In genomic region chr5:35142910-35143309, GRCm38 (mm10) we compare ENCODE assay signal across 24 mouse cellular contexts. TPM values are rescaled to one million over a fixed set of nuclear protein-coding genes. Genes with fewer than 3 reads are reported as not detected.
A peak's percentile ranks its signal among the peaks of the same experiment; 100 is the strongest.
DNase-seq lines count a peak whose midpoint lies in the region; ATAC-seq and TF ChIP-seq lines count a peak whose summit lies in the region.
"Had no signal": no experiment of that assay in that cellular context is flagged by ENCODE, and none has a peak within 500 bp of the region (broad histone marks: within the 10 kb centered on the region; RNA-seq: fewer than 3 reads in every experiment).

No protein-coding gene starts in this region.

- H3K4me2 ChIP-seq in midbrain, embryonic 15.5 days, result no peak overlapping the region
- no peak overlapping the region for H3K4me2 ChIP-seq in lung, postnatal 0 days (replicated peaks; ENCODE audit: low read depth, low read length)
- H3K4me2 ChIP-seq: heart, embryonic 13.5 days; hindbrain, embryonic 14.5 days had no signal

- H3K27ac ChIP-seq in midbrain, embryonic 10.5 days (replicated peaks), result peak overlapping the region; percentile 49
- no peak overlapping the region for H3K27ac ChIP-seq in midbrain, embryonic 15.5 days
- H3K27ac ChIP-seq in olfactory bulb, adult 2 months (ENCODE audit: insufficient read depth, low read depth, low read length), result peak overlapping the region; percentile 23; the same call in 1 of the 2 replicates
- no peak overlapping the region for H3K27ac ChIP-seq in lung, postnatal 0 days (ENCODE audit: low read length)
- H3K27ac ChIP-seq: forebrain, embryonic 10.5 days; gastrocnemius, adult 2 months; heart, adult 2 months; heart, embryonic 10.5 days; heart, embryonic 13.5 days; hindbrain, embryonic 14.5 days; hindbrain, postnatal 0 days had no signal

- no peak for ATAC-seq in midbrain, embryonic 15.5 days (replicated peaks)
- ATAC-seq in granulocyte monocyte progenitor cell, adult 5-6 weeks (replicated peaks; ENCODE audit: poor library complexity, severe bottlenecking), result 0 out of 2 replicates have a peak, but pooled peaks have one; percentile 20
- no peak for ATAC-seq in lung, postnatal 0 days
- ATAC-seq: activated CD4-positive, CD25-positive, alpha-beta regulatory T cell, adult 4 months; forebrain, embryonic 14.5 days; forebrain, postnatal 0 days; hindbrain, postnatal 0 days; inflammation-experienced regulatory T-cells, adult 6 months; intestine, embryonic 16.5 days had no signal

- H3K27me3 ChIP-seq in midbrain, embryonic 10.5 days (ENCODE audit: low read depth, poor library complexity, severe bottlenecking), result no peaks in the 10 kb centered on the region
- no peaks in the 10 kb centered on the region for H3K27me3 ChIP-seq in midbrain, embryonic 15.5 days (replicated peaks)
- no peaks in the 10 kb centered on the region for H3K27me3 ChIP-seq in lung, postnatal 0 days (replicated peaks; ENCODE audit: insufficient read depth, low read length)
- H3K27me3 ChIP-seq: heart, embryonic 13.5 days had no signal

- no peak overlapping the region for H3K9ac ChIP-seq in midbrain, embryonic 15.5 days
- no peak overlapping the region for H3K9ac ChIP-seq in lung, postnatal 0 days (replicated peaks; ENCODE audit: low read depth)
- H3K9ac ChIP-seq: forebrain, postnatal 0 days; hindbrain, embryonic 14.5 days had no signal

- no peak overlapping the region for H3K4me3 ChIP-seq in midbrain, embryonic 10.5 days
- no peak overlapping the region for H3K4me3 ChIP-seq in midbrain, embryonic 15.5 days
- H3K4me3 ChIP-seq in olfactory bulb, adult 2 months (ENCODE audit: insufficient read depth, low read depth, low read length), result no peak overlapping the region
- H3K4me3 ChIP-seq in lung, postnatal 0 days (ENCODE audit: low read depth, low read length), result no peak overlapping the region
- H3K4me3 ChIP-seq: forebrain, embryonic 10.5 days; gastrocnemius, adult 2 months; heart, adult 2 months; heart, embryonic 10.5 days; heart, embryonic 13.5 days had no signal

- no peak for DNase-seq in midbrain, embryonic 10.5 days (ENCODE audit: low spot score)
- DNase-seq in heart, adult 18-20 months, result no peak
- no peak for DNase-seq in lung, postnatal 0 days (ENCODE audit: low spot score)
- DNase-seq: adrenal gland, adult 8-10 months; adrenal gland, postnatal 25 days; embryo, embryonic 11 days; forebrain, postnatal 0 days; gastrocnemius, adult 2 months; gastrocnemius, postnatal 14 days; heart, adult 2 months; heart, postnatal 14 days; heart, postnatal 4 days had no signal

- no peaks in the 10 kb centered on the region for H3K36me3 ChIP-seq in midbrain, embryonic 10.5 days
- no peaks in the 10 kb centered on the region for H3K36me3 ChIP-seq in midbrain, embryonic 15.5 days (replicated peaks)
- no peaks in the 10 kb centered on the region for H3K36me3 ChIP-seq in lung, postnatal 0 days (ENCODE audit: insufficient read depth, low read length)
- H3K36me3 ChIP-seq: forebrain, embryonic 10.5 days; heart, embryonic 10.5 days; heart, embryonic 13.5 days had no signal

- H3K4me1 ChIP-seq in midbrain, embryonic 10.5 days, result peaks cover 21% of the 10 kb centered on the region
- peaks cover 6% of the 10 kb centered on the region; the same call in 1 of the 2 replicates for H3K4me1 ChIP-seq in midbrain, embryonic 15.5 days
- peaks cover 35% of the 10 kb centered on the region for H3K4me1 ChIP-seq in olfactory bulb, adult 2 months (ENCODE audit: control insufficient read depth, insufficient read depth, low read length)
- no peaks in the 10 kb centered on the region; the same call in 1 of the 2 replicates for H3K4me1 ChIP-seq in lung, postnatal 0 days (ENCODE audit: insufficient read depth, low read depth, low read length)

- TF ChIP-seq CTCF in olfactory bulb, adult 2 months (IDR thresholded peaks at IDR 0.05; ENCODE audit: insufficient read depth, low read depth, low read length), result no peak
- TF ChIP-seq CTCF in lung, postnatal 0 days (IDR thresholded peaks at IDR 0.05), result no peak

- TF ChIP-seq EP300 in lung, postnatal 0 days (IDR thresholded peaks at IDR 0.05), result no peak

- 19% methylated on average over 1 of the region's 1 CpGs for WGBS in midbrain, embryonic 10.5 days
- WGBS in midbrain, embryonic 15.5 days, result 38% methylated on average over 1 of the region's 1 CpGs
- WGBS in olfactory bulb, adult 2 months, result 79% methylated on average over 1 of the region's 1 CpGs
- WGBS in lung, postnatal 0 days, result 80% methylated on average over 1 of the region's 1 CpGs

- TF ChIP-seq POLR2A in olfactory bulb, adult 2 months (IDR thresholded peaks at IDR 0.05; ENCODE audit: insufficient read depth, low read depth, low read length), result no peak

- H3K9me3 ChIP-seq in midbrain, embryonic 10.5 days (replicated peaks), result no peaks in the 10 kb centered on the region
- H3K9me3 ChIP-seq in midbrain, embryonic 15.5 days, result no peaks in the 10 kb centered on the region
- no peaks in the 10 kb centered on the region for H3K9me3 ChIP-seq in lung, postnatal 0 days (ENCODE audit: low read length)
- H3K9me3 ChIP-seq: forebrain, embryonic 10.5 days; heart, embryonic 10.5 days; heart, embryonic 13.5 days had no signal

RNA-seq across cellular contexts. Expression of gene Lrpap1, which starts 37.3 kb away (rescaled TPM):
- polyA plus RNA-seq in midbrain, embryonic 10.5 days (2016; fragmentation: Nextera tagmentation; extraction: Ambion mirVana), result 84.5 and 105 TPM in 2 replicates
- polyA plus RNA-seq in midbrain, embryonic 15.5 days (2015; fragmentation: Nextera tagmentation; extraction: Ambion mirVana), result 125 and 135 TPM in 2 replicates
- 38.0 and 71.5 TPM in 2 replicates for total RNA-seq in granulocyte monocyte progenitor cell, adult 5-6 weeks (2014; fragmentation: Nextera tagmentation)
- total RNA-seq in granulocyte monocyte progenitor cell, adult 5-6 weeks (2017), result 65.8 and 70.9 TPM in 2 replicates
- polyA plus RNA-seq in olfactory bulb, adult 2 months (2012; ENCODE audit: insufficient read depth, insufficient read length, low replicate concordance, missing spikeins), result not detected in 2 replicates
- total RNA-seq in heart, adult 18-20 months (2021), result 10 to 100 TPM; 49.9 to 50.2 TPM
- polyA plus RNA-seq in lung, postnatal 0 days (2015; fragmentation: Nextera tagmentation; extraction: Ambion mirVana), result 170 and 184 TPM in 2 replicates

Comparison
In these comparisons a context has a peak if more than half of its experiments do, and no peak if none do; other contexts are left out.
1. H3K27ac ChIP-seq: peak in midbrain, embryonic 10.5 days (single experiment) and olfactory bulb, adult 2 months (single experiment); none in midbrain, embryonic 15.5 days (single experiment) and lung, postnatal 0 days (single experiment).